Mouse (Mus musculus) CD4-positive naive resting alpha-beta T cell, adult 57 days (primary cell): ENCODE data around the gene Suclg2. TPM values are rescaled to one million over a fixed set of nuclear protein-coding genes. Genes with fewer than 3 reads are reported as not detected.

ENCODE experiments used
- total RNA-seq: library from RNA; stranded (reverse); gene quantifications from one replicate; pipeline ENCODE4 v1.2.4, GENCODE M21; 2023

Suclg2 gene
- 30.3 TPM for total RNA-seq

GRCm38 (mm10) chr6:95718031-95718968 lies at the start of gene Suclg2:
TSS of gene Suclg2 (minus strand) at chr6:95718800.

